Mouse (Mus musculus) CD4-positive, CD25-positive, alpha-beta regulatory T cell, adult 2 months (primary cell): Measurements from ENCODE around the gene Duxf3.
A peak's percentile ranks its signal among the peaks of the same experiment; 100 is the strongest.
"Not testable (repeated sequence)": the region's sequence is repeated elsewhere in the genome, so short reads cannot be mapped to it uniquely, and the experiment has no call there.

Experiments
- DNase-seq: peaks from one replicate; pipeline ENCODE4 v3.0.0-alpha.2; 2012; ENCODE audit warnings: low read depth, low spot score

Duxf3 gene

GRCm38 (mm10) chr10:58232641-58232969, at the start of gene Duxf3:
TSS of gene Duxf3 (minus strand) at chr10:58232675.
- DNase-seq, result not testable (repeated sequence)

GRCm38 (mm10) chr10:58282238-58282637, 49.8 kb upstream of the Duxf3 start:
- peak; percentile 47 for DNase-seq

GRCm38 (mm10) chr10:58258466-58258865, 26.0 kb upstream of the Duxf3 start:
- DNase-seq, result peak; percentile 52

- DNase-seq, result peak; percentile 5
Observed at GRCm38 (mm10) chr10:58255954-58256353, 23.5 kb upstream of the Duxf3 start.

GRCm38 (mm10) chr10:58255213-58255892, 22.9 kb upstream of the Duxf3 start, which contains the start of gene Gcc2:
TSS of gene Gcc2 (plus strand) at chr10:58255497.
- peak; percentile 96 for DNase-seq

GRCm38 (mm10) chr10:58254635-58255175, 22.2 kb upstream of the Duxf3 start:
- peak; percentile 31 for DNase-seq

GRCm38 (mm10) chr10:58249535-58249934, 17.1 kb upstream of the Duxf3 start:
- DNase-seq, result peak; percentile 41

GRCm38 (mm10) chr10:58238984-58239740, 6.7 kb upstream of the Duxf3 start:
- DNase-seq, result peak; percentile 31

GRCm38 (mm10) chr10:58236613-58237012, 4.1 kb upstream of the Duxf3 start, which contains the start of gene Gm4981:
TSS of gene Gm4981 (minus strand) at chr10:58236701.
- peak; percentile 11 for DNase-seq

- DNase-seq, result not testable (repeated sequence)
Observed at GRCm38 (mm10) chr10:58234985-58235384, 2.5 kb upstream of the Duxf3 start.

GRCm38 (mm10) chr10:58233740-58234121, 1.3 kb upstream of the Duxf3 start:
- not testable (repeated sequence) for DNase-seq

GRCm38 (mm10) chr10:58233054-58233739, 722 bp upstream of the Duxf3 start:
- DNase-seq, result not testable (repeated sequence)

GRCm38 (mm10) chr10:58231779-58232640, 465 bp downstream of the Duxf3 start:
- peak; percentile 51 for DNase-seq

GRCm38 (mm10) chr10:58231088-58231487, 1.4 kb downstream of the Duxf3 start:
- peak; percentile 22 for DNase-seq

GRCm38 (mm10) chr10:58230021-58230420, 2.5 kb downstream of the Duxf3 start:
- DNase-seq, result not testable (repeated sequence)

- DNase-seq, result not testable (repeated sequence)
Observed at GRCm38 (mm10) chr10:58227798-58228197, 4.7 kb downstream of the Duxf3 start.

- peak; percentile 22 for DNase-seq
Observed at GRCm38 (mm10) chr10:58226357-58226756, 6.1 kb downstream of the Duxf3 start.

- DNase-seq, result peak; percentile 25
Observed at GRCm38 (mm10) chr10:58224827-58225785, 7.4 kb downstream of the Duxf3 start, which contains the start of gene AW822073. TSS of gene AW822073 (minus strand) at chr10:58224930.

GRCm38 (mm10) chr10:58223972-58224805, 8.3 kb downstream of the Duxf3 start:
- peak; percentile 38 for DNase-seq
